Mouse (Mus musculus): ENCODE measurements at regions not wholly inside any gene's neighbourhood (a gene's known extent, or its start where the extent isn't known, plus 50 kb on each side); places are given as distances from the start of the nearest gene placed in this dataset.
"Not testable (repeated sequence)": the region's sequence is repeated elsewhere in the genome, so short reads cannot be mapped to it uniquely, and the experiment has no call there.

GRCm38 (mm10) chr8:109310670-109311386 is 183.0 kb upstream of the Pmfbp1 start:
- Histone ChIP-seq H3K4me3 (ENCODE audit: low read depth, low read length) (no peak overlapping the region), H3K27ac (ENCODE audit: low read length) (peak overlapping the region; percentile 59), H3K4me2 (ENCODE audit: low read length) (peak overlapping the region; percentile 32), H3K27me3 (ENCODE audit: control insufficient read depth, insufficient read depth, low read depth, low read length) (no peaks in the 10 kb centered on the region), H3K36me3 (ENCODE audit: control insufficient read depth, insufficient read depth, low read length) (no peaks in the 10 kb centered on the region), H3K9ac (ENCODE audit: low read depth, low read length) (0 out of 2 replicates have a peak overlapping the region, but pooled peaks have one; percentile 15), H3K4me1 (ENCODE audit: control insufficient read depth, insufficient read depth, low read length) (peaks cover 25% of the 10 kb centered on the region), H3K9me3 (replicated peaks; ENCODE audit: control insufficient read depth, low read length, poor library complexity, severe bottlenecking) (no peaks in the 10 kb centered on the region)
- WGBS: 21% methylated on average over 17 of the region's 17 CpGs
- ATAC-seq: peak; percentile 87

GRCm38 (mm10) chr8:109311484-109312210 is 182.2 kb upstream of the Pmfbp1 start:
- Histone ChIP-seq H3K36me3 (ENCODE audit: control insufficient read depth, insufficient read depth, low read length) (no peaks in the 10 kb centered on the region), H3K27ac (ENCODE audit: low read length) (peak overlapping the region; percentile 59), H3K9ac (ENCODE audit: low read depth, low read length) (peak overlapping the region; percentile 42; the same call in 1 of the 2 replicates), H3K4me1 (ENCODE audit: control insufficient read depth, insufficient read depth, low read length) (peaks cover 25% of the 10 kb centered on the region), H3K4me3 (ENCODE audit: low read depth, low read length) (no peak overlapping the region), H3K27me3 (ENCODE audit: control insufficient read depth, insufficient read depth, low read depth, low read length) (no peaks in the 10 kb centered on the region), H3K4me2 (ENCODE audit: low read length) (peak overlapping the region; percentile 32), H3K9me3 (replicated peaks; ENCODE audit: control insufficient read depth, low read length, poor library complexity, severe bottlenecking) (no peaks in the 10 kb centered on the region)
- peak; percentile 44; the same call in 1 of the 2 replicates for ATAC-seq
- WGBS: 16% methylated on average over 17 of the region's 17 CpGs

DNA sequence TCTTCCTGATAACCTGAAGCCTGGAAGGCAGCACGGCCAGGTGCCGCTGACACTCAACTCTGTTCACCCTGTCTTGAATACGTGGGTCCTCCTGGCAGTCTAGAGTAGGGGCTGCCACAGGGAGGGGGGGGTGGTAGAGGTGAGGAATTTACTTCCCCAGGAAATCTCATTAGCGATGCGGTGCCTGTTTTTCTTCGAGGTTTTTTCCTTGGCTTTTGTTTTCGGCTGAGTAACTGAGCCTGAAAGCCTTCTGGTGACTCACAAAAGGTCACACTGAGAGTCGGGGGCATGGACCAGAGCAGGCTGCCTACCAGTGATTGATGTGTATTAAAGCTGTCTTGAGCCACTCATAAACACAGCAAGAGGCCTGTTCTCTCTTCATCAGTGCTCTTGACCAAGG is 181.1 kb upstream of the Pmfbp1 start:
- peaks cover 25% of the 10 kb centered on the region for H3K4me1 ChIP-seq (ENCODE audit: control insufficient read depth, insufficient read depth, low read length)
- 9% methylated on average over 8 of the region's 8 CpGs for WGBS
- no peak for ATAC-seq
- H3K9me3 ChIP-seq (replicated peaks; ENCODE audit: control insufficient read depth, low read length, poor library complexity, severe bottlenecking): no peaks in the 10 kb centered on the region
- no peaks in the 10 kb centered on the region for H3K27me3 ChIP-seq (ENCODE audit: control insufficient read depth, insufficient read depth, low read depth, low read length)
- H3K4me2 ChIP-seq (ENCODE audit: low read length): no peak overlapping the region
- no peak overlapping the region for H3K9ac ChIP-seq (ENCODE audit: low read depth, low read length)
- H3K27ac ChIP-seq (ENCODE audit: low read length): peak overlapping the region; percentile 44; the same call in 1 of the 2 replicates
- no peaks in the 10 kb centered on the region for H3K36me3 ChIP-seq (ENCODE audit: control insufficient read depth, insufficient read depth, low read length)
- no peak overlapping the region for H3K4me3 ChIP-seq (ENCODE audit: low read depth, low read length)

DNA sequence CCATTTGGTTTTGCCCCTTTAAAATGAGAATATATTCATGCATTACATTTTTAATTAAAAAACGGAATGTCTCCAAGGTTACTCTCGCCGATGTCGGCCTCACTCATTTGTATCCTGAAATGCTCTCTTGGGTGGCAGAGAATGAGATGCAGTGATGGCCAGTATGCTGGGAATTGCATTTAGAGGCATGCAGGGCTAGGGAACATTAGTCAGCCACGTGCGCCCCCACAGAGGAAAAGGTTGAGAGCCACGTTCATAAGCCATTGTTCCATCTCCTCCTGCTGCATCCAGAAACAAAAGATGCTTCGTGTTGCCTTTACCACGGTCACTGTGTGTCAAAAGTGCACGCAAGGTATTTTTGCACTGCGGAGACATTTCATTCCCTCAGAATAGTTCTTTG is 172.9 kb upstream of the Pmfbp1 start:
- no peak overlapping the region for H3K4me2 ChIP-seq (ENCODE audit: low read length)
- H3K27ac ChIP-seq (ENCODE audit: low read length): peak overlapping the region; percentile 42; the same call in 1 of the 2 replicates
- ATAC-seq: no peak
- WGBS: 39% methylated on average over 11 of the region's 11 CpGs
- no peaks in the 10 kb centered on the region for H3K27me3 ChIP-seq (ENCODE audit: control insufficient read depth, insufficient read depth, low read depth, low read length)
- H3K4me1 ChIP-seq (ENCODE audit: control insufficient read depth, insufficient read depth, low read length): peaks cover 9% of the 10 kb centered on the region
- H3K9me3 ChIP-seq (replicated peaks; ENCODE audit: control insufficient read depth, low read length, poor library complexity, severe bottlenecking): no peaks in the 10 kb centered on the region
- H3K4me3 ChIP-seq (ENCODE audit: low read depth, low read length): no peak overlapping the region
- H3K9ac ChIP-seq (ENCODE audit: low read depth, low read length): peak overlapping the region; percentile 16; the same call in 1 of the 2 replicates
- H3K36me3 ChIP-seq (ENCODE audit: control insufficient read depth, insufficient read depth, low read length): no peaks in the 10 kb centered on the region

DNA sequence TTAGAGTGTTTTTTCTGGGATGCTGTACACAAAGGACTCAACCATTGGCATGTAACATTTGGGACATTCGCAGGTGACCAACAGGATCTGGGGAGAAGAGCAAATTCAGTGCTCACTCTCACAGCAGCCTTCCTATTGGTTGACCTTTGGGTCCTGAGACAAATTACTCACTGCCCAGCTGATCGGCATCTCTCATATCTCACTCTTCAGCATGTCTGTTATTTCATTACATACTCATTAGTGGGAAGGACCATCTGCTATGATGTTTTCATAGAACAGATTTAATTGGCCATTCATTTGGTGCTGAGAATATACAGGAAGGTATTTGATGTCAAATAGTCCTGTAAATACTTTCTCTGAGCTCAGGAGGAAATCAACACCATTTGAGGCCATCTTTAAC is 170.5 kb upstream of the Pmfbp1 start:
- Histone ChIP-seq H3K9me3 (replicated peaks; ENCODE audit: control insufficient read depth, low read length, poor library complexity, severe bottlenecking) (no peaks in the 10 kb centered on the region), H3K4me1 (ENCODE audit: control insufficient read depth, insufficient read depth, low read length) (peaks cover 9% of the 10 kb centered on the region), H3K4me3 (ENCODE audit: low read depth, low read length) (no peak overlapping the region), H3K9ac (ENCODE audit: low read depth, low read length) (no peak overlapping the region), H3K27ac (ENCODE audit: low read length) (no peak overlapping the region), H3K4me2 (ENCODE audit: low read length) (no peak overlapping the region), H3K27me3 (ENCODE audit: control insufficient read depth, insufficient read depth, low read depth, low read length) (no peaks in the 10 kb centered on the region), H3K36me3 (ENCODE audit: control insufficient read depth, insufficient read depth, low read length) (no peaks in the 10 kb centered on the region)
- WGBS: 75% methylated on average over 2 of the region's 2 CpGs
- ATAC-seq: no peak

GRCm38 (mm10) chr8:109324241-109324640 is 169.6 kb upstream of the Pmfbp1 start:
- no peak overlapping the region for H3K9ac ChIP-seq (ENCODE audit: low read depth, low read length)
- WGBS: 78% methylated on average over 9 of the region's 9 CpGs
- H3K4me1 ChIP-seq (ENCODE audit: control insufficient read depth, insufficient read depth, low read length): peaks cover 9% of the 10 kb centered on the region
- no peak overlapping the region for H3K4me2 ChIP-seq (ENCODE audit: low read length)
- no peak overlapping the region for H3K4me3 ChIP-seq (ENCODE audit: low read depth, low read length)
- no peaks in the 10 kb centered on the region for H3K36me3 ChIP-seq (ENCODE audit: control insufficient read depth, insufficient read depth, low read length)
- no peak for ATAC-seq
- no peaks in the 10 kb centered on the region for H3K27me3 ChIP-seq (ENCODE audit: control insufficient read depth, insufficient read depth, low read depth, low read length)
- H3K9me3 ChIP-seq (replicated peaks; ENCODE audit: control insufficient read depth, low read length, poor library complexity, severe bottlenecking): no peaks in the 10 kb centered on the region
- no peak overlapping the region for H3K27ac ChIP-seq (ENCODE audit: low read length)

DNA sequence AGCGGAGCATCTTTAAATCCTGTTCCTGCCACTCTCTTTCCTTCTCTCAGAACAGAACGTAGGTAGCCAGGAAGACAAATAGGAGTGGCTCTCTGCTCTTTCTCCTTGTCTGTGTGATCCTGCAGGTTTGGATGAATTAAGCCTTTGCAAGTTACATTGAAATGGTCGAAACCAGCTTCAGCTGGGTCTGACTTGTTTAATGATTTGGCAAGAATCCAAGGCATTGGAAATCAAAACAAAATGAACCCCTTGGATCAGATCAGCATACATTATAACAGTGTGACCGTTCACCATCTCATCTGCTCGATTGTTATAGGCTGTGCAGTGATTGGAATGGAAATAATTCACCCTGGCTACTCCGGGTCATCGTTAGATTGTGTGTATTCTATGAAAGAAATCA is 157.6 kb upstream of the Pmfbp1 start:
- H3K27ac ChIP-seq (ENCODE audit: low read length): 0 out of 2 replicates have a peak overlapping the region, but pooled peaks have one; percentile 39
- ATAC-seq: no peak
- WGBS: 40% methylated on average over 7 of the region's 7 CpGs
- no peak overlapping the region for H3K9ac ChIP-seq (ENCODE audit: low read depth, low read length)
- peaks cover 10% of the 10 kb centered on the region for H3K4me1 ChIP-seq (ENCODE audit: control insufficient read depth, insufficient read depth, low read length)
- H3K4me2 ChIP-seq (ENCODE audit: low read length): no peak overlapping the region
- H3K36me3 ChIP-seq (ENCODE audit: control insufficient read depth, insufficient read depth, low read length): no peaks in the 10 kb centered on the region
- H3K27me3 ChIP-seq (ENCODE audit: control insufficient read depth, insufficient read depth, low read depth, low read length): no peaks in the 10 kb centered on the region
- no peak overlapping the region for H3K4me3 ChIP-seq (ENCODE audit: low read depth, low read length)
- H3K9me3 ChIP-seq (replicated peaks; ENCODE audit: control insufficient read depth, low read length, poor library complexity, severe bottlenecking): no peaks in the 10 kb centered on the region

DNA sequence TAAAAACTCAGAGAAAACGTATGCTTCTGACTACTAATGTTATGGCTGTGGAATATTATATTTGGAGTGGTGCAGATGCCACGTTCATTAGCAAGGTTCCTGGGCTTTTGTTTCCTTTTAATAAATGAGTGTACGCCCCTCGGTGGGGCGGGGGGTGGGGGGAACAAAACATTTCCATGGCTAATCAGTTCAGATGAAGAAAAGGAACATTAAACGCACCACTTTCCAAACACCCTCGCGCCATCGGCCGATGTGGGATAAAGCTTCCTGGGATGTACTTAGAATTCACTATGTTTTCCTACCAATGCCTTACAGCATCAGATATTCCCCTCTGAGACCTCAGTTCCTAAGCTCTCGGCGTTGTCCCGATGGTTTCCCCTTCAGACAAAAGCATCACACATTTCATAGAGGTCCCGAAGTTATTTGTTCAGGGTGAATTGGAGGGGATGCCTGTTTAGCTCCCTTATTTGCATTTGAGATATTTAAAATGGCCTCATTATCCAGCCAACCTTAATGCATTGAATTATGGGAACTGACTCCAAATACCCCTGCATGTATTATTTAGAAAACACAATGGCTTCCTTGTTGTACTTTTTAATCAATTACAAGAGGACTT is 155.5 kb upstream of the Pmfbp1 start:
- no peaks in the 10 kb centered on the region for H3K27me3 ChIP-seq (ENCODE audit: control insufficient read depth, insufficient read depth, low read depth, low read length)
- no peak overlapping the region for H3K9ac ChIP-seq (ENCODE audit: low read depth, low read length)
- H3K4me1 ChIP-seq (ENCODE audit: control insufficient read depth, insufficient read depth, low read length): peaks cover 10% of the 10 kb centered on the region
- peak overlapping the region; percentile 13 for H3K4me2 ChIP-seq (ENCODE audit: low read length)
- H3K4me3 ChIP-seq (ENCODE audit: low read depth, low read length): no peak overlapping the region
- no peaks in the 10 kb centered on the region for H3K9me3 ChIP-seq (replicated peaks; ENCODE audit: control insufficient read depth, low read length, poor library complexity, severe bottlenecking)
- ATAC-seq: no peak
- no peak overlapping the region for H3K27ac ChIP-seq (ENCODE audit: low read length)
- no peaks in the 10 kb centered on the region for H3K36me3 ChIP-seq (ENCODE audit: control insufficient read depth, insufficient read depth, low read length)
- WGBS: 29% methylated on average over 14 of the region's 14 CpGs

GRCm38 (mm10) chr8:109340647-109341046 is 153.2 kb upstream of the Pmfbp1 start:
- not testable (repeated sequence) for H3K36me3 ChIP-seq (ENCODE audit: control insufficient read depth, insufficient read depth, low read length); H3K4me1 ChIP-seq (ENCODE audit: control insufficient read depth, insufficient read depth, low read length); H3K4me3 ChIP-seq (ENCODE audit: low read depth, low read length); H3K9ac ChIP-seq (ENCODE audit: low read depth, low read length); H3K27me3 ChIP-seq (ENCODE audit: control insufficient read depth, insufficient read depth, low read depth, low read length); H3K9me3 ChIP-seq (replicated peaks; ENCODE audit: control insufficient read depth, low read length, poor library complexity, severe bottlenecking); H3K27ac ChIP-seq (ENCODE audit: low read length); ATAC-seq; H3K4me2 ChIP-seq (ENCODE audit: low read length)
- WGBS: 92% methylated on average over 21 of the region's 21 CpGs
